Mouse (Mus musculus) large intestine, adult 2 months (tissue): ENCODE results near the gene Olfr96. TPM values are rescaled to one million over a fixed set of nuclear protein-coding genes. Genes with fewer than 3 reads are reported as not detected.
"Not testable (repeated sequence)": the region's sequence is repeated elsewhere in the genome, so short reads cannot be mapped to it uniquely, and the experiment has no call there.

Source experiments
- DNase-seq: peaks from one replicate; pipeline ENCODE4 v3.0.0-alpha.2; 2012; ENCODE audit warnings: low read depth, low spot score
- WGBS: fragments of 180-500 bp; shearing (Covaris S2); methylation state at CpG from one replicate; pipeline ENCODE4 v1.1.7; 2018; 5-methylcytosine and 5-hydroxymethylcytosine counted together
- polyA plus RNA-seq: library from polyadenylated mRNA; depleted of rRNA; stranded (reverse); fragments of >200 nt; gene quantifications from 2 replicates; pipeline ENCODE4 v1.2.3, GENCODE M21; 2012; rRNA removed

Gene Olfr96
- not detected in 2 replicates for polyA plus RNA-seq

- WGBS, result 67% methylated on average over 4 of the region's 4 CpGs
These were observed at the start of gene Olfr96 for GRCm38 (mm10) chr17:37219846-37220245. Gene Olfr96, plus strand, starts transcription at chr17:37220146.

DNA sequence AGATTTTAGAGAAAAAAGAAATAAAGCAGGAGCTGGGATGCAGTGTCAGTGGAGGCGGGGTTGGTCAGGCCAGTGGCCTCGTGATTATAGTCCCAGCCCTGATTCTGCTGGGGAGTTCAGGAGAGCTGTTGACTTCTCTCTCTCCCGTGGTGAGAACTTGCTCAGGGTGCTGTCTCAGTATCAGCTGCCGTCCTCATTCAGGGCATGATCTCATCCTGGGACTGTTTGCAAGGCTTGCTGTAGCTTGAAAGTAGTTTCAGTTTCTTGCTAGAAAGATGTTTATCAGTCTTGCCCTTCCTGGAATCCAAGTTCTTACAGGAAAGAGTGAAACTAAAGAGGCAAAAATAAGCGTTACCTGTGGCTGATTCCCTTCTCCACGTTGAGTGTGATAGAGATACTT, 34.5 kb upstream of the Olfr96 start:
- DNase-seq, result no peak
- 22% methylated on average over 6 of the region's 6 CpGs for WGBS

More at GRCm38 (mm10) chr17:37219846-37220245, at the start of gene Olfr96:
- DNase-seq, result no peak

GRCm38 (mm10) chr17:37190711-37191110, 29.2 kb upstream of the Olfr96 start:
- WGBS, result 56% methylated on average over 2 of the region's 2 CpGs
- DNase-seq, result no peak

DNA sequence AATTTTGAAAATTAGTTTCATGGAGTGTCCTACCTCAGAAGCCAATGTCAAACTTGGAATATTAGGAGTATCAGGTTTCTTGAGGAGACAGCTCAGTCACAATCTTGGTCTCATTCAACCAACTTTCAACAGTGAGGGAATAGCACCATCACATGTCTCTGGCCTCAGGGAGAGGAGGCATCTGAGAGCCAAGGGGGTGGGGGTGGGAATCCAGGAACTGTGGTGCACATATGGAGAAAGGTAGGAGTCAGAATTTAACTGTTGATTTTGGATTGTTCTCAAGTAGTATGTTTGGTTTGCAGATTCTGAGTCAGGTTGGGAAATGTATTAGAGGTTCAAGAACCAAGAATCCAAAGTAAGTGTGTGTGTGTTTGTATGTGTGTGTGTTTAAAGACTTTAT, 26.9 kb upstream of the Olfr96 start:
- no peak for DNase-seq

- no peak for DNase-seq
- 63% methylated on average over 2 of the region's 2 CpGs for WGBS
These were observed 26.3 kb upstream of the Olfr96 start, which contains the start of gene Ubd for GRCm38 (mm10) chr17:37193656-37194055. Gene Ubd, plus strand, starts transcription at chr17:37193892.

DNA sequence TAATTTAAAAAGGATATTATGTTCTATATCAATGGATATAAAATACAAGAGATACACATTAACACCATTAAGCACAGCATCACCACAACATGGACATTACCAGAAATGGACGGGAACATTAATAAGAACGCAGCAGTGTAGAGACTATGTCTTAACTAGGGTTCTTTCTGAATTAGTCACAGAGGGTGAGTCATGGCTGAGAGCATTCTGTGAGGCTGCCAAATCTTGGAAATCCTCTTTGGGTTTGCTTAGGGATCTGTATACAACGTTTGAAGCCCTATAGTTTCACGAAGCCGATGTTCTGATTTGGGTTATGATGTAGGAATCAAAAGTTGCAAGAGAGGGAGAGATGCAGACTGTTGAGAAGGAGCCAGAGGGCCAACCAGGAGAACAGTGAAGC, 25.2 kb upstream of the Olfr96 start:
- no peak for DNase-seq
- 64% methylated on average over 5 of the region's 5 CpGs for WGBS

DNA sequence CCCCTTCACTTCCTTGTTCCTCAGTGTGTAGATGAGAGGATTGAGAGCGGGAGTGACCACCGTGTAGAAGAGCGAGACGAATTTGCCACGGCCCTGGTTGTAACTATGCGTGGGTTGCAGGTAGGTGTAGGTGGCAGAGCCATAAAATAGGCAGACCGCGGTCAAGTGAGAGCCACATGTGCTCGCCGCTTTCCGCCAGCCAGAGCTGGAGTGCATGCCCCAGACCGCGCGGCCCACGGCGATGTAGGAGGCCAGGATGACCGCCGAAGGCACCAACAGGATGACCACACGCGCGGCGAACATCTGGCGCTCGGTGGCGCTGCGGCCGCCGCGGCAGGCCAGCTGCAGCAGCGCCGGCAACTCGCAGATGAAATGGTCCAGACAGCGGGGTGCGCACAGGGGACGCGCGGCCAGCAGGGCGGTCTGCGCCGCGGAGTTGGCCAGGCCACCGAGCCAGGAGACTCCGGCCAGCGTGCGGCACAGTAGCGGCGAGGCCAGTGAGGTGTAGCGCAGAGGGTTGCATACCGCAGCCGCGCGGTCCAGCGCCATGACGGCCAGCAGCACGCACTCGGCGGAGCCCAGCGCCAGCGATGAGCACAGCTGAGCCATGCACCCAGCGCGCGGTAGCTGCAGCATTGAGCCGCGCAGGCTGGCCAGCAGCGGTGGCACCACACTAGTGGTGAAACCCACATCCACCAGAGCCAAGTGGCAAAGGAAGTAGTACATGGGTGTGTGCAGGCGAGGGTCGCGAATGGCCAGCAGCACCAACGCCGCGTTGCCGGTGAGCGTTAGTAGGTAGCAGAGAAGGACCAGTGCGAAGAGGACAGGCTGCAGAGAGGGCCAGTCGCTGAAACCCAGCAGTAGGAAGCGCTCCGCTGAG, 22.9 kb upstream of the Olfr96 start:
- 3% methylated on average over 77 of the region's 77 CpGs for whole genome bisulfite sequencing
- no peak for DNase-seq

GRCm38 (mm10) chr17:37200894-37201293, 19.1 kb upstream of the Olfr96 start, which contains the start of gene Olfr94:
Gene Olfr94, minus strand, starts transcription at chr17:37200994.
- WGBS, result 79% methylated on average over 2 of the region's 2 CpGs

GRCm38 (mm10) chr17:37203206-37203916, 16.6 kb upstream of the Olfr96 start:
- peak; percentile 57 for DNase-seq
- WGBS, result 2% methylated on average over 4 of the region's 4 CpGs

More at GRCm38 (mm10) chr17:37200894-37201293, 19.1 kb upstream of the Olfr96 start, which contains the start of gene Olfr94:
- DNase-seq, result no peak

GRCm38 (mm10) chr17:37203917-37204236, 16.1 kb upstream of the Olfr96 start:
- DNase-seq, result no peak
- 28% methylated on average over 3 of the region's 3 CpGs for WGBS

- 25% methylated on average over 40 of the region's 40 CpGs for WGBS
- DNase-seq, result no peak
These were observed 8.8 kb upstream of the Olfr96 start for GRCm38 (mm10) chr17:37210884-37211768.

DNA sequence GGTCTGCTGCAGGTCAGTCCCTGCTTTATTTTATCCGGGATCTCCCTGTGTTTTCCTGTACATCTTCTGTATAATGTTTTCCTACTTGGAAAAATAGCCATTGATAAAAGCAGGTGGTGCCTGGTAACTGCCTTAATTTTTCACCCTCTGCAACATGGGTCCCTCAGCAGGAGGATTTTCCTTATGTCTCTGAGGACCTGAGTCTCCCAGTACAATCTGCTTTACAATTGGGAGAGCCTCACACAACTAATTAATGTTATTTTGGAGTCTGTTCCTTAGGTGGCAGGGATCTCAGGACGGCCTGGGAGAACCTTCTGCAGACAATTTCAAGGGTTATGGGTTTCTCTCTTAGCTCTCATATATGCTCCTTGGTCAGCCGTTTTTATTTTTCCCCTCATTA, 6.9 kb upstream of the Olfr96 start, which contains the start of gene Olfr95:
Gene Olfr95 (minus strand): TSS at position 101 of the 400 bp plus-strand sequence.
- WGBS, result 76% methylated on average over 3 of the region's 3 CpGs
- no peak for DNase-seq

DNA sequence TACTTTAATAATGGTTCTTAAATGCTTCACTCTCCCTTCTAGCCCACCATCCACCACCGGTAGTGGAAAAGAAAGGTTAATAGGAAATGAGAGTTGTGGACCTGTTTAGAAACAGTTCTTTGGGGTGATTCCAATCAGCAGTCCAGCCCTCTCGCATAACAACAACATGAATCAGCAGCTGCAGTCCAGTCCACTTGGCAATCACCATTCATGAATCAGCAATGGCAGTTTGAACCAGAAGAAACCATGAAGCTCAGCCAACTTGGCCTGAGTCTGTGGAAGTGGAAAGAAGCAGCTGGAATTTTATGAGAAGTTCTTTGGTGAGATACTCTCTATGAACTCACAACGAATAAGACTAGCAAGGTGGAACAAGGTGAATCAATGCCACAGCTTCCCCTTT, 1.5 kb upstream of the Olfr96 start:
- DNase-seq, result no peak
- WGBS, result 61% methylated on average over 3 of the region's 3 CpGs

GRCm38 (mm10) chr17:37221879-37222278, 1.9 kb downstream of the Olfr96 start:
- no peak for DNase-seq
- 0% methylated on average over 1 of the region's 1 CpGs for WGBS

- 91% methylated on average over 2 of the region's 2 CpGs for WGBS
These were observed 17.3 kb downstream of the Olfr96 start, which contains the start of gene Olfr97 for GRCm38 (mm10) chr17:37237230-37237629. Gene Olfr97, minus strand, starts transcription at chr17:37237330.

GRCm38 (mm10) chr17:37242198-37242597, 22.3 kb downstream of the Olfr96 start:
- peak; percentile 32 for DNase-seq
- 12% methylated on average over 3 of the region's 3 CpGs for WGBS

More at GRCm38 (mm10) chr17:37237230-37237629, 17.3 kb downstream of the Olfr96 start, which contains the start of gene Olfr97:
- DNase-seq, result not testable (repeated sequence)

DNA sequence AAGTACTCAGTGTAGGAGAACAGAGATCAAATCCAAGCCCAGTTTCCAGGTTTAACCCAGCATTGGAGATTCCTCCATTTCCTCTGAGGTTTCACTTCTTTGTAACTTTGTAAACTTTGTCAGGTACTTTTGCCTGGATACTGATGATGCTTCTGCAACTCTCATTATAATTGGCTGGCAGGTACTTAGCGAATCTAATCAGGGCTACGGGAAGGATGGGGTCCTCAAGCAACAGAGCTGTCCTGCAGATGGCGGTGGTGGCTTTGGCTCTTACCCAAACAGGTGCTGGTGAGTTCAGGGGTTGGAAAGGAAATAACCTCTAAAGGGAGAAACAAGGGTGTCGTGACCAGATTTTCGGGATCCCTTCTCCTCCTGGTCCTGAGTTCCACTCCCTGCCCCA, 26.8 kb downstream of the Olfr96 start:
- WGBS, result 22% methylated on average over 5 of the region's 5 CpGs
- peak; percentile 35 for DNase-seq

GRCm38 (mm10) chr17:37249460-37249859, 29.5 kb downstream of the Olfr96 start:
- DNase-seq, result no peak

- peak; percentile 21 for DNase-seq
- 3% methylated on average over 1 of the region's 1 CpGs for WGBS
These were observed 30.6 kb downstream of the Olfr96 start for GRCm38 (mm10) chr17:37250544-37250943.
